Mouse (Mus musculus) adipocyte (in vitro differentiated cells): ENCODE results near the gene Crygc.
"Not testable (repeated sequence)": the region's sequence is repeated elsewhere in the genome, so short reads cannot be mapped to it uniquely, and the experiment has no call there.

ENCODE experiments used
- DNase-seq: peaks from one replicate; pipeline ENCODE4 v3.0.0-alpha.2; 2016; ENCODE audit warnings: low spot score

Gene Crygc

DNA sequence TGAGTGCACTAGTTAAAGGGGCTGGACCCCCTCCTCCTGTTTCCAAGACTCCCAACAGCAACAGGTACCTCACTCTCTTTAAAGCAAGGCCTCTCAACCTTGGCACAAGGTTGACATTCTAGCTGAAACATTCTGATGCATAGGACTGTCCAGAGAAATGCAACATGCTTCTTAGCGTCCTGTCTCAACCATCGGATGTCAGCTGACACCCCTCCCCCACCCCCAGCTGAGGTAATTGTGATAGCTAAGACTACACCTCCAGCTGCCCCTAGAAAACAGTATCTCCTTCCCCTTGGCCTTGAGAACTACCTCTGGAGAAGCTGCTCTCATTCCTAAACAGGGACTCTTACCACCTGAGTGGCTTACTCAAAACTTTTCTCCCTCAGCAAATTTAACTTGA is 21.3 kb downstream of the Crygc start:
- DNase-seq = no peak

DNA sequence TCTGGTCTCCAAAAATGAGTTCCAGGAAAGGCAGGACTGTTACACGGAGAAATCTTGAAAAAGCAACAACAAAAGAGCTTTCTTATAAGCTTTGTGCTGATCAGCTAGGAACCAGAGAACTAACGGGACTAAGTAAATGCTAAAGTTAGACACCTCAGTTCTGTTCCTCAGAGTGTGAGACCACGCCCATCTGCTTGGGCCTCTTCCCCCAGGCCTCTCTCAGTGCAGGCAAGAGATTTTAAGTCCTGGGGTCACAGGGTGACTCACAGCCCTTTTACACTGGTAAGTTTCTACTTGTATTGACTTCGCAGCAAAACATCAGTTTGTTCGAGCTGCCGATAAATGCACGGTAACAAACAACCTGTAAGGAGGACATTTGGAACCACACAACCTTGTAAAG is 21.8 kb downstream of the Crygc start:
- no peak for DNase-seq

DNA sequence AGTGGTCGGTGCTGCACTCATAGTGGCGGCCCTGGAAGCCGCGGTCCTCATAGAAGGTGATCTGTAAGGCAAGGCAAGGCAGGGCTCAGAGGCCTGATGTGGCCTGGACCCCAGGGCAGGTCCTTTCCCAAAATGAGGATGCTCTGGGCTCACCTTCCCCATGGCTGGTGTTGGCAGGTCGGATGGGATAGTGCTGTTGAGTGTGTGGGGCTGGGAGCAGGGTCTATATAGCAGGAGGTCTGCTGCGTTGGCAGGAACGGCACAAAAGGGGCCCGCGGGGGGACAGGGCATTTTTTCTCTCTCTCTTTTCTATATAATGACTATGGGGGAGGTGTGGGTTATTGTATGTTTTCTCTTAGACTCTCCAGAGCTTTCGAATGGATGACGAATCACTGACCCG is 22.5 kb downstream of the Crygc start, which contains the start of gene Cryge:
Gene Cryge (minus strand): TSS at position 198 of the 400 bp plus-strand sequence.
- DNase-seq = not testable (repeated sequence)

DNA sequence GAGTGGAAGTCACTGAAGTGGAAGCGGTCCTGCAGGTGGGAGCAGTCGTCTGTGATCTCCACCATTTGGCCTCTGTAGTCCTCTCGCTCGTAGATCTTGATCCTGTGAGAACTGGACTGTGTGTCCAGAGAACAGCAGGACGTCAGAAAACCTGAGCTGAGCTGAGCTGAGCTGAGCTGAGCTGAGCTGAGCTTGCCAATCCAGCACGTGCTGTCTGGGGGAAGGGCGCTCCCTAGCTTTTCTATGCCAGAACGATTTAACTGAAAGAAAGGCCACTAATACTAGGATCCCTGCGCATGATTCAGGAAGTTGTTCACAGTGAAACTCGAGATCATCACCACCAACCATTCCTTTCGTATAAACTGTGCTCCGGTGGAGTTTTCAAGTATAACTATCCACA is 24.7 kb downstream of the Crygc start:
- DNase-seq = peak; percentile 33

DNA sequence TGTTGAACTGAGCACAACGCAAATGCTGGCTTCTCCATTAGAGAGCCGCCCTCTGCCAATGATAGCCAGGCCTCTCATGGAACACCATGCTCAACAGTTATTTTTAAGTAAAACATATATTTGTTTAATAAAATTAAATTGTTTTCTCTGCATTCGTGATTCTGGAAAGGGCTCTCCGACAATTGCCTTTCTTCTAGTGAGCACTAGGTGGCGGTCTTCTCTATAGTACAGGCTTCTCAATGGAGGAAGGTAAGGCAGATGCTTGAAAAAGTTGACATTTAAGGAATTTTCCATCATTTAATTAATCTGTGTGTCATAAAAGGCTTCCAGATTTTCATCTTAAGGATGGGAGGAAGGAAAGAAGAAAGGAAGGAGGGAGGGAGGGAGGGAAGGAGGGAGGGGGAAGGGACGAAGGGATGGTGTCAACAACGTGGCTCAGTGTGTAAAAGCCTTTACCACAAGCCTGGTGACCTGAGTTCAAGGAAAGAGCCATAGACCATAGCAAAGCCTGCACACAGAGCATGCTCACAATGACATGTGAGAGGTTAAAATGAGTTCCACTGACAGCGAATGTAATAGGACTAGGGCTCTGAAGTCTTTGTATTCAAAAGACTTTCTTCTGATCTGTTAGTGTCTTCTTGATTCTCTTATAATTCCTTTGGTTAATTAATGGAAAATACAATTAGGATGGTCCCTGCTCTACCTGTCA is 26.9 kb downstream of the Crygc start:
- peak; percentile 63 for DNase-seq

DNA sequence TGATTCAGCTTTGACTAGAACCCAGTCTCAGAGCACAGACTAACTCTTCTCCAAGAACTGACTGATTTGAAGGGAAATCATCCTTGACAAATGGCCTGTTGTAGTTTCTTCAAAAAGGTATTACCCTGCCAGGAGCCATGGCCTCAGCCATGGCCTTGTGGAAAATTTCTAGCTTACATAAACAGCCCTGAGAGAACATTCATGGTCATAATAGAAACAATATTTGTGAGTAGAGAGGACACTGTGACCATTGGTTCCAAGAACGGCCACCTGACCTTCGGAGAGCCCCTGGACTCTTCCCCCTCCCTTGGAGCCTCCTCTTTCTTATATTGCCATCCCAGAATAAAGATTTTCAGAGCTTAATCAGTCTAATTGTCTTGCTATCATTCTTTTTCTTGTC is 30.1 kb downstream of the Crygc start:
- no peak for DNase-seq

DNA sequence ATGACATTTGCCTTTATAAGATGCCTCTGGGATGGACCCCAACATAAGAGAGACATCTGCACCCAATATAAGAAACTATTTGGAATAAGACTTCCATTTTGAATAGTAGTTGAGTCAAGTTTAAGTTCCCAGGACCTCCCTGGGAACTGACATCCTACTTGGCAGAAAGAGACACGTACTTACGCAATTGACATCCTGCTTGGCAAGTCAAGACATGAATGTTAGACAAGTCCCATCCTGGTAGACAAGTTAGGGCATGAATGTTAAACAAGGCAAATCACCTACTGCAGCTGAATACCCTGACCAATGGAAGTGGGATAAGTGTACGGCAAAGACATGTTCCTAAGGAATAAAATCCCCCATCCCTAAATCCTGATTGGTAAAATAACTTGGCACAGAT is 31.7 kb downstream of the Crygc start:
- DNase-seq = peak; percentile 82

DNA sequence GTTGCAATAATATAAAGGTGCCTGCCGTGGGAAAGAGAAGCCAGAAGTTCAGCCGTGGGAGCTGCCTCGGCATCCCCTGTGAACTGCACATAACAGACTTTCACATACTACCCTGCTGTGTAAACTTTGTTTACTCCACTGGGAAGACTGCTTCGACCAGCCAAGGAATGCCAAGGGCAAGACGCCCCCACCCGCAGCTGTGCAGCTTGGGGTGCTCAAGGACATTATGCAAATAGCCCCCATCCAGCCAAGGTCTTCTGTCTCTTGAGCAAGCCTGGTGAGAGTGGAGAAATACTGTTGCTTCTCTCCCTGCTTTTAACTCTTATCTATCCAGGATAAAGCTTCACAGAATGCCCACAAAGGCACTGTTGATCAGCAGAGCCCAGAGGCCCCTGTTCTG is 32.7 kb downstream of the Crygc start:
- DNase-seq = peak; percentile 75

DNA sequence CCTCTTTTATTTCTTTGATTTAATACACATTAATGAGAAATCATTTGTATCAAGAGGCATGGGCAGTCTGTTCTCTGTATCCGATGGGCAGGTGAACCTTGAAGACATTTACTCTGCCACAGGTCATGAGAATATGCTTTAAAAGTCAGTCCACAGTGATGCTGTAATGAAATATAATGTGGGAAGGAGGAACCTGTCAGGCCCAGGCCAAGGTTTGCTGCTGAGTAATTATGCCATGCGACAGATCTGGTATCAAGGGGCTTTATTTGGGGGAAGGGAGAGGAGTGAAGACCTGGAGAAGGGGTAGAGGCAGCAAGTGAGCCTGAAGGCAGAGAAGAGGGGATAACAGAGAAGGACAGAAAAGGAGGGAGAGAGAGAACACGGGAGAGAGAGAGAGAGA is 33.8 kb downstream of the Crygc start:
- DNase-seq = no peak

DNA sequence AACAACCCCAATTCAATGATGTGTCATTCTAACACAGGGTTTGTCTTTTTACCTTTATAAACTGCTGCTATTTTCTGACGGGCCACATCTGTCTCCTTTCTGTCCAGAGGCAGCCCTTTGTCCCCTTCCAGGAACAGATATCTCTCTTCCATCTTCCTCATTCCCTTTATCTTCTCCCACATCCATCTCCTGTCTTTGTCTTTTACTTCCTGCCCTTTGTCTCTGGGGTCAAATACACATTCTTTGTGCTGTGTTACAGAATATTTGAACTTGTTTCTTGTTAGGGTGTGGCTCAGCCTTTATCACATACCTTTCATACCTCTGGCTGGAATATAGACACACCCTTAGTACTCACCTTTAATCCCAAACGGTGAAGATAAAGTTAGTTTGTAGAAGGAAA is 35.9 kb downstream of the Crygc start:
- DNase-seq = no peak

DNA sequence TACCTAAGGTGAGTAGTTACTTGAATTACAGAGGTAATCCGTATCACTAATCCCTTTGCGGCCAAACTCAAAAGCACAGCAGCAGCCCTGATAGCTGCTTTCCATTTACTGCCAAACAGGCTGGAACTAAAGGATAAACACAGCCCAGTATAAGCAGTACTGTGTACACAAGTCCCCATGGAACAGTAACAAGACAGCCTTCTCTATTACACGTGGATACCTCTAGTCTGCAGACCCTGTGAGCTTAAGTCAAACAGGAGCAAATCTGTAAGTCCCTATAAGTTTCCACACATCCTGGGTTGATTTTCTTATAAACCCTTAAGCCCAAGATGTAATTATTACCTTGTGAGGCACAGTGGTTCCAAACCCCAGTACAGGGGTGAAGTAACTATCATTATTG is 38.0 kb downstream of the Crygc start:
- DNase-seq = no peak

DNA sequence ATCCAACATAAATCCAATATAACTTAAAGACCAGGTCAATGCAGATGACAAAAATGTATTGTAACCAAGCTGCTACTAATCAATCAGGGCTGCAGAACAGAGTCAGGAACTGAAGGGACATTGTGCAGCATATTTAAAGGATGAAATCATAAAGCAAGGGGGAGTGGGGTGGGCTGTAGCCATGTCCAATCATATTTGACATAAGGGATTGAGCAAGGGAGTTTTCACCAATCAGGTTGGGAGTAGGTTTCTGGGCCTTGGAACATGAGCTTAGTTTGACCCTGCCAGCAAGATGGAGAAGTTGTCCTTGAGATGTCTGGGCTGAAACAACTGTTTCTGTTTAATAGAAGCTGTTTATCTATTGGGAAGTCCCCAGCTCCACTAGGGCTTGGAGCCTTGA is 40.8 kb downstream of the Crygc start, which contains the start of gene Akr1cl:
Gene Akr1cl (minus strand): TSS at position 119 of the 400 bp plus-strand sequence.
- DNase-seq = peak; percentile 14

DNA sequence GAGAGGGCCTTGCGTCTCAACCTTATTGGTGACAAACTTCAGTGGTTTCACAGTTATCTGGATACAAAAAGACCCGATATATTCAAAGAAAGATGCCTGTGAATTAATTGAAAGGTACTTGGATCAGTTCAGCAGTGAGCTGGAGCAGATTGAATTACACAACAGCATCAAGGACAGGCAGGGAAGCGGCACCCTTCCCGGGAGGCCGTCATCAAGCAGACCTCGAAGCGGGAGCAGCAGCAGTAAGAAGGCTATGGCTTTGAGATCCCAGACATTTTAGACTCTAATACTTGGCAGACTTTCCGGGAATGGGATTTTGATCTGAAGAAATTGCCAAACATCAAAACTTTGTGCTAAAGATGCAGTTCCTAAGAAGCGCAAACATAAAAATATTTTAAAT is 45.3 kb downstream of the Crygc start:
- DNase-seq = no peak
